Comparison of ENCODE assay signal across 26 mouse cellular contexts in the genomic region with DNA sequence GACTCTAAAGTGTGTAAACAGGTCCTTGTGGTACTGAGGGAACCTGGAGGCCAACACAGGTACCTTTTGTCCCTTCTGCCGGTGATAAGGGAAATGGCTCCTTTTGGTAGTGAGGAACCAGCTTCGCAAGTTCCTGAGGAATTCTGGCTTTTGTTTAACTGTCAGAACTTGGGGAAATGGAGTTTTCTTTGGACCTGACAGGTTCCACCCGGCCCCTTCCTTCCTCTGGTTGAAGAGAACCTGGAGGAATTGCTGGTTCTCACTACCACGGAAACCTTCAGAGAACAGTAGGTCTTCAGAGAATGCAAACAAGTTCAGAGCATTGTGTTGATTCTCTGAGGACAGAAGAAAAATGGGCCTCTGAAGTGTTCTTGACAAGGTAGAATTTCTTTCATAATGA. TPM values are rescaled to one million over a fixed set of nuclear protein-coding genes. Genes with fewer than 3 reads are reported as not detected.
"Had no signal": no experiment of that assay in that cellular context is flagged by ENCODE, and none has a peak within 500 bp of the region (broad histone marks: within the 10 kb centered on the region; RNA-seq: fewer than 3 reads in every experiment).

No protein-coding gene starts in this region.

- H3K4me1 ChIP-seq: liver, embryonic 12.5 days; liver, embryonic 15.5 days; megakaryocyte, embryonic 14.5 days had no signal

- H3K36me3 ChIP-seq: liver, embryonic 12.5 days; liver, embryonic 15.5 days; lung, embryonic 15.5 days; neural tube, embryonic 13.5 days; stomach, embryonic 15.5 days had no signal

- H3K4me2 ChIP-seq: kidney, embryonic 15.5 days; limb, embryonic 13.5 days; liver, embryonic 12.5 days; liver, embryonic 15.5 days; lung, embryonic 15.5 days; midbrain, embryonic 13.5 days; neural tube, embryonic 13.5 days; stomach, embryonic 15.5 days had no signal

- H3K27me3 ChIP-seq: kidney, embryonic 15.5 days; limb, embryonic 13.5 days; lung, embryonic 15.5 days; midbrain, embryonic 13.5 days; neural tube, embryonic 13.5 days; stomach, embryonic 15.5 days had no signal

- H3K4me3 ChIP-seq: kidney, embryonic 15.5 days; limb, embryonic 10.5 days; limb, embryonic 13.5 days; liver, embryonic 12.5 days; liver, embryonic 15.5 days; lung, embryonic 15.5 days; megakaryocyte, embryonic 14.5 days; midbrain, embryonic 10.5 days; midbrain, embryonic 13.5 days; myocyte; neural tube, embryonic 13.5 days; stomach, embryonic 15.5 days had no signal

- H3K27ac ChIP-seq: kidney, embryonic 15.5 days; limb, embryonic 10.5 days; limb, embryonic 13.5 days; liver, embryonic 12.5 days; liver, embryonic 15.5 days; lung, embryonic 15.5 days; midbrain, embryonic 10.5 days; midbrain, embryonic 13.5 days; neural tube, embryonic 13.5 days; stomach, embryonic 15.5 days had no signal

- ATAC-seq: intestine, postnatal 0 days; liver, embryonic 12.5 days; midbrain, embryonic 13.5 days; midbrain, embryonic 16.5 days had no signal

- DNase-seq: layer of hippocampus, adult 9-11 months; liver; lung, adult 18-20 months; lung, postnatal 10 days; lung, postnatal 36 days; retina, postnatal 1 day; right cerebral cortex, postnatal 25 days; spleen, adult 18-20 months; thymus, adult 2 months; thymus, postnatal 14 days; thymus, postnatal 4 days had no signal

- H3K9me3 ChIP-seq: kidney, embryonic 15.5 days; limb, embryonic 10.5 days; limb, embryonic 13.5 days; liver, embryonic 12.5 days; liver, embryonic 15.5 days; lung, embryonic 15.5 days; megakaryocyte, embryonic 14.5 days; midbrain, embryonic 10.5 days; midbrain, embryonic 13.5 days; neural tube, embryonic 13.5 days; stomach, embryonic 15.5 days had no signal

- H3K9ac ChIP-seq: kidney, embryonic 15.5 days; limb, embryonic 13.5 days; liver, embryonic 12.5 days; liver, embryonic 15.5 days; lung, embryonic 15.5 days; midbrain, embryonic 13.5 days; neural tube, embryonic 13.5 days; stomach, embryonic 15.5 days had no signal

RNA-seq across cellular contexts. Expression of a gene that starts 45.1 kb away (rescaled TPM):
- total RNA-seq: monocyte, adult 5-6 weeks had no signal
- polyA plus RNA-seq: liver, embryonic 12.5 days had no signal
